ENCODE assay signal across 20 mouse cellular contexts in the genomic region with DNA sequence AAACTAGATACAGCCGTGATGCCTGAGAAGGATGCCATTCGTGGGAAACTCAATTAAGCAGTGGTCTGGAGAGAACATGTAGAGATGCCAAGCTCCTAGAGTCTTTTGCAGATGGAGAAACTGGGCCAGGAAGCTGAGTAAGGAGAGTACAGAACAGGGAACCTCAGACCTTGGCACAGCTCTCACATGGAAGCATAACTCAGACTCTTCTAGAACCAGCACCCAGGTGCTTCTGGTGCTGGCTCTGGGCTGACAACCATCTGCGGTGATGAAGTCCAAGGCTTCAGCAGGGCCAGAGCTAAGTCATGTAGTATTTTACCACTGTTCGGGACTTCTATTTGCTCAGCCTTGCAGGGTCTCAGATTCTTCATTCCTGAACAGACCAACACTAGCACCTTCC.
DNase-seq lines count a peak whose midpoint lies in the region; TF ChIP-seq lines count a peak whose summit lies in the region.
"Had no signal": no experiment of that assay in that cellular context is flagged by ENCODE, and none has a peak within 500 bp of the region (broad histone marks: within the 10 kb centered on the region; RNA-seq: fewer than 3 reads in every experiment).

No protein-coding gene starts in this region.

- no peak overlapping the region for H3K4me3 ChIP-seq in layer of hippocampus, adult 2 months
- H3K4me3 ChIP-seq: embryonic facial prominence, embryonic 15.5 days; forebrain, embryonic 15.5 days; hindbrain, embryonic 15.5 days; intestine, embryonic 15.5 days; limb, embryonic 13.5 days; liver, embryonic 12.5 days; midbrain, embryonic 10.5 days; myocyte; neural tube, embryonic 13.5 days had no signal

- intact Hi-C loops in left cerebral cortex, postnatal 14 days (cut with DNase I) = no loop called here
- intact Hi-C loops in left cerebral cortex, postnatal 36 days (cut with DNase I) = loop anchor here (5.0 kb wide), 1 partner anchor 117 kb away; no protein-coding TSS in a partner anchor

- DNase-seq in layer of hippocampus, adult 2 months (ENCODE audit: low spot score in 2 of 2) = peak in 1 of 2 experiments; percentile 38
- DNase-seq in layer of hippocampus, postnatal 25 days (ENCODE audit: extremely low spot score in 1 of 2, low spot score in 1 of 2) = no peak
- DNase-seq in left cerebral cortex, adult 8-10 months (ENCODE audit: low spot score in 2 of 2) = peak; percentile 30 to 36
- DNase-seq in left cerebral cortex, postnatal 14 days (ENCODE audit: low spot score in 2 of 2) = no peak
- peak; percentile 40 for DNase-seq in Muller cell, postnatal 12 days (ENCODE audit: inconsistent ontology term)
- peak; percentile 43 to 49 for DNase-seq in left cerebral cortex, postnatal 36 days (ENCODE audit: low spot score in 2 of 2)
- no peak for DNase-seq in c-Kit-positive CD71-positive TER-119-positive erythroid progenitor cells, embryonic 14.5 days (ENCODE audit: low spot score)
- DNase-seq: cerebellum, adult 8-10 months; cerebellum, postnatal 36 days; kidney, adult 8-10 months had no signal

- TF ChIP-seq CTCF in layer of hippocampus, adult 2 months (conservative IDR thresholded peaks at IDR 0.05) = no peak

- H3K27ac ChIP-seq in layer of hippocampus, adult 2 months = peak overlapping the region; percentile 87
- H3K27ac ChIP-seq: embryonic facial prominence, embryonic 15.5 days; forebrain, embryonic 15.5 days; hindbrain, embryonic 15.5 days; intestine, embryonic 15.5 days; limb, embryonic 13.5 days; liver, embryonic 12.5 days; midbrain, embryonic 10.5 days; neural tube, embryonic 13.5 days; stomach, postnatal 0 days had no signal

Comparison
In these comparisons a context has a peak if more than half of its experiments do, and no peak if none do; other contexts are left out.
1. DNase-seq: peak in left cerebral cortex, adult 8-10 months (2 of 2), Muller cell, postnatal 12 days (single experiment) and left cerebral cortex, postnatal 36 days (2 of 2); none in layer of hippocampus, postnatal 25 days (0 of 2), left cerebral cortex, postnatal 14 days (0 of 2) and c-Kit-positive CD71-positive TER-119-positive erythroid progenitor cells, embryonic 14.5 days (single experiment).